Mouse (Mus musculus) forebrain, embryonic 16.5 days (tissue): ENCODE data around the gene Stard13. TPM values are rescaled to one million over a fixed set of nuclear protein-coding genes. Genes with fewer than 3 reads are reported as not detected.

ENCODE experiments used
- ATAC-seq: fragments of 200-750 bp; cut with Nextera tagmentation; 2 replicates; pipeline ENCODE4 v1.8.0; 2017; ENCODE audit warnings: mild to moderate bottlenecking, moderate library complexity
- H3K27ac ChIP-seq: fragments of 300-500 bp; sonication (generic); 2 replicates; pipeline ENCODE4 v1.5.1; 2014; ENCODE audit warnings: low read length, control low read depth
- H3K27me3 ChIP-seq: fragments of 300-500 bp; sonication (generic); replicated peaks from 2 replicates; pipeline ENCODE4 v1.6.1; 2014; ENCODE audit warnings: low read length; ENCODE audit not compliant: control insufficient read depth, insufficient read depth
- H3K36me3 ChIP-seq: fragments of 300-500 bp; sonication (generic); 2 replicates; pipeline ENCODE4 v1.6.1; 2014; ENCODE audit not compliant: control insufficient read depth, insufficient read depth
- H3K4me1 ChIP-seq: fragments of 300-500 bp; sonication (generic); replicated peaks from 2 replicates; pipeline ENCODE4 v1.6.1; 2014; ENCODE audit warnings: low read length; ENCODE audit not compliant: control insufficient read depth, insufficient read depth
- H3K4me2 ChIP-seq: fragments of 300-500 bp; sonication (generic); 2 replicates; pipeline ENCODE4 v1.6.1; 2014; ENCODE audit warnings: mild to moderate bottlenecking, low read length, control low read depth
- H3K4me3 ChIP-seq: fragments of 300-500 bp; sonication (generic); replicated peaks from 2 replicates; pipeline ENCODE4 v1.5.1; 2014; ENCODE audit warnings: mild to moderate bottlenecking, low read length, control low read depth
- H3K9ac ChIP-seq: fragments of 300-500 bp; sonication (generic); replicated peaks from 2 replicates; pipeline ENCODE4 v1.6.1; 2014; ENCODE audit warnings: low read depth, low read length, control low read depth
- H3K9me3 ChIP-seq: fragments of 300-500 bp; sonication (generic); 2 replicates; pipeline ENCODE4 v1.6.1; 2016; ENCODE audit warnings: low read length; ENCODE audit not compliant: control insufficient read depth
- WGBS: fragments of 180-500 bp; shearing (Covaris S2); extraction: QIAGEN DNeasy Blood & Tissue Kit; methylation state at CpG from one replicate; pipeline ENCODE4 v1.1.7; 2014; 5-methylcytosine and 5-hydroxymethylcytosine counted together
- polyA plus RNA-seq: library from polyadenylated mRNA; unstranded; fragments of >200 nt; fragmentation: Nextera tagmentation; extraction: Ambion mirVana; gene quantifications from 2 replicates; pipeline ENCODE4 v1.2.1, GENCODE M21; 2015

The Stard13 gene
- polyA plus RNA-seq, 1 experiment from 2014 or later, result 3.5 TPM

GRCm38 (mm10) chr5:151127298-151127717 lies 106.3 kb downstream of the Stard13 start:
- no peaks in the 10 kb centered on the region for H3K9me3 ChIP-seq
- H3K27ac ChIP-seq, result no peak overlapping the region
- H3K4me1 ChIP-seq, result 0 out of 2 replicates have a peak, but pooled peaks cover 4% of the 10 kb centered on the region
- no peak overlapping the region for H3K9ac ChIP-seq
- no peak overlapping the region for H3K4me3 ChIP-seq
- no peak for ATAC-seq
- no peaks in the 10 kb centered on the region for H3K36me3 ChIP-seq
- H3K27me3 ChIP-seq, result no peaks in the 10 kb centered on the region
- no peak overlapping the region for H3K4me2 ChIP-seq
- 46% methylated on average over 6 of the region's 6 CpGs for WGBS

- WGBS, result 76% methylated on average over 10 of the region's 10 CpGs
- no peak overlapping the region for H3K9ac ChIP-seq
- H3K4me3 ChIP-seq, result no peak overlapping the region
- no peaks in the 10 kb centered on the region for H3K9me3 ChIP-seq
- H3K27me3 ChIP-seq, result no peaks in the 10 kb centered on the region
- no peak overlapping the region for H3K27ac ChIP-seq
- 0 out of 2 replicates have a peak, but pooled peaks cover 4% of the 10 kb centered on the region for H3K4me1 ChIP-seq
- no peak overlapping the region for H3K4me2 ChIP-seq
- ATAC-seq, result no peak
- no peaks in the 10 kb centered on the region for H3K36me3 ChIP-seq
Observed at GRCm38 (mm10) chr5:151126608-151127005, 107.0 kb downstream of the Stard13 start.

GRCm38 (mm10) chr5:151125985-151126607 lies 107.5 kb downstream of the Stard13 start:
- Histone ChIP-seq H3K27ac (no peak overlapping the region), H3K4me3 (no peak overlapping the region), H3K4me1 (0 out of 2 replicates have a peak, but pooled peaks cover 4% of the 10 kb centered on the region), H3K27me3 (no peaks in the 10 kb centered on the region), H3K9ac (no peak overlapping the region), H3K9me3 (no peaks in the 10 kb centered on the region), H3K36me3 (no peaks in the 10 kb centered on the region), H3K4me2 (no peak overlapping the region)
- no peak for ATAC-seq
- WGBS, result 77% methylated on average over 6 of the region's 6 CpGs

- ATAC-seq, result no peak
- Histone ChIP-seq H3K27ac (no peak overlapping the region), H3K27me3 (no peaks in the 10 kb centered on the region), H3K9me3 (no peaks in the 10 kb centered on the region), H3K36me3 (no peaks in the 10 kb centered on the region), H3K4me3 (no peak overlapping the region), H3K4me1 (no peaks in the 10 kb centered on the region), H3K4me2 (no peak overlapping the region), H3K9ac (no peak overlapping the region)
- WGBS, result 81% methylated on average over 2 of the region's 2 CpGs
Observed at GRCm38 (mm10) chr5:151117846-151118245, 115.8 kb downstream of the Stard13 start.

GRCm38 (mm10) chr5:151116192-151116887 lies 117.3 kb downstream of the Stard13 start:
- no peak overlapping the region for H3K27ac ChIP-seq
- no peaks in the 10 kb centered on the region for H3K36me3 ChIP-seq
- no peaks in the 10 kb centered on the region for H3K9me3 ChIP-seq
- no peak overlapping the region for H3K4me3 ChIP-seq
- H3K4me1 ChIP-seq, result no peaks in the 10 kb centered on the region
- WGBS, result 87% methylated on average over 5 of the region's 5 CpGs
- no peaks in the 10 kb centered on the region for H3K27me3 ChIP-seq
- H3K9ac ChIP-seq, result no peak overlapping the region
- ATAC-seq, result no peak
- no peak overlapping the region for H3K4me2 ChIP-seq

GRCm38 (mm10) chr5:151112743-151113142 lies 120.9 kb downstream of the Stard13 start:
- Histone ChIP-seq H3K4me2 (no peak overlapping the region), H3K36me3 (no peaks in the 10 kb centered on the region), H3K4me3 (no peak overlapping the region), H3K4me1 (no peaks in the 10 kb centered on the region), H3K27ac (no peak overlapping the region), H3K27me3 (no peaks in the 10 kb centered on the region), H3K9ac (no peak overlapping the region), H3K9me3 (no peaks in the 10 kb centered on the region)
- no peak for ATAC-seq
- WGBS, result 90% methylated on average over 9 of the region's 9 CpGs

- H3K27me3 ChIP-seq, result no peaks in the 10 kb centered on the region
- no peak overlapping the region for H3K4me3 ChIP-seq
- H3K9ac ChIP-seq, result no peak overlapping the region
- 90% methylated on average over 7 of the region's 7 CpGs for WGBS
- H3K27ac ChIP-seq, result no peak overlapping the region
- H3K4me2 ChIP-seq, result no peak overlapping the region
- H3K36me3 ChIP-seq, result no peaks in the 10 kb centered on the region
- no peaks in the 10 kb centered on the region for H3K9me3 ChIP-seq
- no peaks in the 10 kb centered on the region for H3K4me1 ChIP-seq
- ATAC-seq, result no peak
Observed at GRCm38 (mm10) chr5:151111080-151111871, 122.4 kb downstream of the Stard13 start.

- Histone ChIP-seq H3K4me3 (no peak overlapping the region), H3K9ac (no peak overlapping the region), H3K9me3 (no peaks in the 10 kb centered on the region), H3K4me1 (no peaks in the 10 kb centered on the region), H3K27me3 (no peaks in the 10 kb centered on the region), H3K36me3 (no peaks in the 10 kb centered on the region), H3K4me2 (no peak overlapping the region), H3K27ac (no peak overlapping the region)
- ATAC-seq, result no peak
- 20% methylated on average over 6 of the region's 6 CpGs for WGBS
Observed at GRCm38 (mm10) chr5:151110461-151110908, 123.2 kb downstream of the Stard13 start.

- H3K9me3 ChIP-seq, result no peaks in the 10 kb centered on the region
- no peak overlapping the region for H3K4me3 ChIP-seq
- H3K36me3 ChIP-seq, result no peaks in the 10 kb centered on the region
- WGBS, result 79% methylated on average over 2 of the region's 2 CpGs
- no peak overlapping the region for H3K9ac ChIP-seq
- H3K4me2 ChIP-seq, result no peak overlapping the region
- H3K27me3 ChIP-seq, result no peaks in the 10 kb centered on the region
- no peak overlapping the region for H3K27ac ChIP-seq
- no peaks in the 10 kb centered on the region for H3K4me1 ChIP-seq
- no peak for ATAC-seq
Observed at GRCm38 (mm10) chr5:151109822-151110221, 123.8 kb downstream of the Stard13 start.
